Mouse (Mus musculus) intestine, embryonic 15.5 days (tissue): ENCODE data around the gene Kynu. TPM values are rescaled to one million over a fixed set of nuclear protein-coding genes. Genes with fewer than 3 reads are reported as not detected.

Experiments
- ATAC-seq: fragments of 200-750 bp; cut with Nextera tagmentation; 2 replicates; pipeline ENCODE4 v1.8.0; 2017; ENCODE audit warnings: moderate TSS enrichment, moderate library complexity
- H3K27ac ChIP-seq: fragments of 300-500 bp; sonication (generic); 2 replicates; pipeline ENCODE4 v1.5.1; 2015; ENCODE audit warnings: mild to moderate bottlenecking, inconsistent platforms
- H3K27me3 ChIP-seq: fragments of 300-500 bp; sonication (generic); replicated peaks from 2 replicates; pipeline ENCODE4 v1.6.1; 2015; ENCODE audit warnings: inconsistent platforms
- H3K36me3 ChIP-seq: fragments of 300-500 bp; sonication (generic); 2 replicates; pipeline ENCODE4 v1.6.1; 2015; ENCODE audit warnings: inconsistent platforms
- H3K4me1 ChIP-seq: fragments of 300-500 bp; sonication (generic); replicated peaks from 2 replicates; pipeline ENCODE4 v1.6.1; 2015; ENCODE audit warnings: inconsistent platforms
- H3K4me2 ChIP-seq: fragments of 300-500 bp; sonication (generic); replicated peaks from 2 replicates; pipeline ENCODE4 v1.6.1; 2015; ENCODE audit warnings: mild to moderate bottlenecking, inconsistent platforms
- H3K4me3 ChIP-seq: fragments of 300-500 bp; sonication (generic); replicated peaks from 2 replicates; pipeline ENCODE4 v1.5.1; 2015; ENCODE audit warnings: inconsistent platforms
- H3K9ac ChIP-seq: fragments of 300-500 bp; sonication (generic); 2 replicates; pipeline ENCODE4 v1.6.1; 2015; ENCODE audit warnings: inconsistent platforms
- H3K9me3 ChIP-seq: fragments of 300-500 bp; sonication (generic); 2 replicates; pipeline ENCODE4 v1.6.1; 2016; ENCODE audit warnings: inconsistent platforms
- WGBS: fragments of 180-500 bp; shearing (Covaris S2); methylation state at CpG from one replicate; pipeline ENCODE4 v1.1.7; 2015; 5-methylcytosine and 5-hydroxymethylcytosine counted together
- polyA plus RNA-seq: library from polyadenylated mRNA; unstranded; fragments of >200 nt; fragmentation: Nextera tagmentation; extraction: Ambion mirVana; gene quantifications from 2 replicates; pipeline ENCODE4 v1.2.1, GENCODE M21; 2015

The Kynu gene
- polyA plus RNA-seq, 1 experiment from 2014 or later, result 5.7 TPM

DNA sequence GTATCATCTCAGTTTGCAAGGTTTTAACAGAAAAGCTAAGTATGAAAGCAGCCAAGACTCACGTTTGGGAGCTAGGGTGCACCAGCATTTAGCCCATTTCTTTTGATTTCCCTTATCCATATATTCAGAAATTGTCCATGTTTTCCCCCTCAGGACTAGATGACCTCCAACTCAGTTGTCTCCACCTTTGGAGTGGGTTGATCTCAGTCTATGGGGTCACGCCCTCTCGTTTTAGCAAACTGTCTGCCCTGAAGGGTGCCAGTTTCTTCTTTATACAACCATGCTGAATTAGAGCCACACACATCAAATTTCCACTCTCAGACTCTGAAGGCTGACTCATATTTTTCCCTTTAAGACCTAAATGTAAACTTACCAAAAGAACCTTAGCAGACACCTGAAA is 119.0 kb downstream of the Kynu start:
- H3K4me2 ChIP-seq, result no peak overlapping the region
- ATAC-seq, result no peak
- WGBS, result 67% methylated on average over 3 of the region's 3 CpGs
- no peaks in the 10 kb centered on the region for H3K36me3 ChIP-seq
- no peaks in the 10 kb centered on the region for H3K27me3 ChIP-seq
- H3K4me1 ChIP-seq, result no peaks in the 10 kb centered on the region
- H3K9me3 ChIP-seq, result no peaks in the 10 kb centered on the region
- no peak overlapping the region for H3K9ac ChIP-seq
- no peak overlapping the region for H3K27ac ChIP-seq
- no peak overlapping the region for H3K4me3 ChIP-seq

DNA sequence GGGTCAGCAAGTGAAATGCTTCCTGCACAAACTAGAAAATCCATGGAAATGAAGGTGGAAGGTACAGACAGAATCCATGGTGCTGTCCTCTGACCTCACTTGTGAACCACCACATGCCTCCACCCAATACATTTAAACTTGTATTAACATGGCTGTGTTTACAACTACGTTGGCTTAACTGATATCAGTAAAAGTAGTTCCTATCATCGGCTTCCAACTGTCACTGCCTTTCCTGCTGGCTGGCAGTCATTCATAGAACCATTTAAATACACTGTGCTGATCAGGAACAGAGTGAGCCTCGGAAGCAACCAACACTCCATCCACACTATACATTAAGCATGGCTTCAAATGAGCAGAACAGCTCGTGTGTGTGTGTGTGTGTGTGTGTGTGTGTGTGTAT is 120.1 kb downstream of the Kynu start:
- H3K27ac ChIP-seq, result no peak overlapping the region

DNA sequence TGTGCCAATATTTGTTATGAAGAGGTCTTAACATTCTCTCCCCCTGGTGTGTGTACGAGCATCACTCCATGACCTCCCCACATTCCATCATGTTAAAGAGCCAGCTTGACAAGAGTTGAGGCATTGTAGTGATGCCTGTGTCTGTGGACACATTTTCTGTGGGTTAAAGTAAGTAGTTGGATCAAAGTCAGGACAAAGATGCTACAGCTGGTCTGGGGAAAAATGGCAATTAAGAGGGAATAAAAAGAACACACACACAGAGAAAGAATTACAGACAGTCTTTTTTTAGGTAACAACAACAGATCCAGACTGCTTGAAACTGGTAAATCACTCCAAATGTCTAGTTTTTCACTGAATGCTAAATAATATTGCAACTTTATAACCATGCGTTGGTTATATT is 135.3 kb downstream of the Kynu start:
- Histone ChIP-seq H3K9ac (no peak overlapping the region), H3K9me3 (no peaks in the 10 kb centered on the region), H3K4me1 (no peaks in the 10 kb centered on the region), H3K4me2 (no peak overlapping the region), H3K27me3 (no peaks in the 10 kb centered on the region), H3K27ac (no peak overlapping the region), H3K36me3 (no peaks in the 10 kb centered on the region), H3K4me3 (no peak overlapping the region)
- 81% methylated on average over 2 of the region's 2 CpGs for WGBS
- no peak for ATAC-seq

More for the DNA sequence above, 120.1 kb downstream of the Kynu start:
- Histone ChIP-seq H3K4me1 (no peaks in the 10 kb centered on the region), H3K4me3 (no peak overlapping the region), H3K27me3 (no peaks in the 10 kb centered on the region), H3K36me3 (no peaks in the 10 kb centered on the region), H3K9me3 (no peaks in the 10 kb centered on the region), H3K9ac (no peak overlapping the region), H3K4me2 (no peak overlapping the region)
- ATAC-seq, result no peak
- WGBS, result 72% methylated on average over 4 of the region's 4 CpGs

DNA sequence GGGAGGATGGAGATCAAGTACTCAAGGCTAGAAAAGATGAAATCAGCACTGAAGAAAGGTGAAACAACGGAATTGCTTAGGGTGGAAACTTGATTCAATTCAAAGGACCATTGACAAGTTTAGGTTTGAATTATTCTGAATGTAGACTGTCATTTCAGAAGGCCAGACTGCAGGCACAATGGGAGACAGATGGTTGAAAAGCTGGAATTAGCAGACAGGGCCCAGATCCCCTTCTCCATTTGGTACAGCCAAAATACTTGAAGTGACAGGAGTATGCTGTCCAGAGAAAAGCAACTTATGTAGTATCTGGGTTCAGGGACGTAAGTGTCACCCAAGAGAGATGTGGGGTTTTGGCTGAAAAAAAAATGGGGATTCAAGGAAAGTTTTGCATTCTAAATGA is 136.2 kb downstream of the Kynu start:
- 80% methylated on average over 2 of the region's 2 CpGs for WGBS
- no peak for ATAC-seq
- H3K4me1 ChIP-seq, result no peaks in the 10 kb centered on the region

DNA sequence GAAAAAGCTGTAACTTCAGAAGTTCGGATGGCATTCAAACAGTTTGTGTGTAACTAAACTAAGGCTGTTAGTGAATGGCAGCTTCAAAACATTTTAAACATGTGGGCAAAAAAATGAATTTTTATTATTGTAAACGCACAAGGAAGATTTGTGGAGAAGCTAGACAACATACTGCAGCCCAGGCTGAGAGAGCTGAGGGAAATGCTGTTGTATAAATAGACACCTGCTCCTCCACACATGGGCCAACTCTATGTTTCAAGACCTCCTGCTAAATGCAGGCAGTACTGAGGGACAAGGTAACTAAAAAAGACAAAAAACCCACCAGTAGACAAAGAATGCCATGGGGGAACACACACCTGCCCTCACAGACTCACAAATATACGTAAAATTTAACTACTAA is 140.5 kb downstream of the Kynu start:
- 84% methylated on average over 3 of the region's 3 CpGs for WGBS
- no peak overlapping the region for H3K4me2 ChIP-seq
- H3K9ac ChIP-seq, result no peak overlapping the region
- no peak for ATAC-seq
- no peaks in the 10 kb centered on the region for H3K27me3 ChIP-seq
- H3K9me3 ChIP-seq, result no peaks in the 10 kb centered on the region
- no peak overlapping the region for H3K4me3 ChIP-seq
- no peaks in the 10 kb centered on the region for H3K4me1 ChIP-seq
- no peaks in the 10 kb centered on the region for H3K36me3 ChIP-seq
- no peak overlapping the region for H3K27ac ChIP-seq

More for the DNA sequence above, 136.2 kb downstream of the Kynu start:
- Histone ChIP-seq H3K36me3 (no peaks in the 10 kb centered on the region), H3K9ac (no peak overlapping the region), H3K27ac (no peak overlapping the region), H3K27me3 (no peaks in the 10 kb centered on the region), H3K9me3 (no peaks in the 10 kb centered on the region), H3K4me2 (no peak overlapping the region), H3K4me3 (no peak overlapping the region)

DNA sequence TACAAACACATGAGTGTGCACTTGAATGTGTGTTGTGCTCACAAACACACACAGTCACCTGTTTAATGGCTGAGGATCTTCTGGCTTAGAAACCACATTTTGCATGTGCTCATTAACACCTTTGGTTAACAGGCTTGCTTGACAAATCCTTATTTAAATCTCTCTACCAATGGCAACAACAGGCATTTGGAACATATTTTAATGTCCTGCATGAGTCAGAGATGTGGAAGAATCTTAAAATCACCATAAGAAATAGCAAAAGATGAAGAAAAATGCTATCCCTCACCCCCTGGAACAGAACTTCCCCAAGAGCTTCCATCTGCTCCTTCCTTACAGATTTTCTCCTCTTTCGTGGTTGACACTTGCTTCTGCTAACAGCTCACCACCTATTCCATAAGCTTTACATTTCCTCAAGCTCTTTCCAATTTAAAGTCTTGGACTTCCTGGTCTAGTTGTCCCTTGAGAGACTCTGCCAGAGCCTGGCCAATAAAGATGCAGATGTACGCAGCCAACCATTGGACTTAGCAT is 157.5 kb downstream of the Kynu start:
- Histone ChIP-seq H3K27ac (no peak overlapping the region), H3K4me3 (no peak overlapping the region), H3K9ac (no peak overlapping the region), H3K4me2 (no peak overlapping the region), H3K9me3 (no peaks in the 10 kb centered on the region), H3K27me3 (no peaks in the 10 kb centered on the region), H3K36me3 (no peaks in the 10 kb centered on the region), H3K4me1 (no peaks in the 10 kb centered on the region)
- 85% methylated on average over 2 of the region's 2 CpGs for WGBS
- no peak for ATAC-seq

DNA sequence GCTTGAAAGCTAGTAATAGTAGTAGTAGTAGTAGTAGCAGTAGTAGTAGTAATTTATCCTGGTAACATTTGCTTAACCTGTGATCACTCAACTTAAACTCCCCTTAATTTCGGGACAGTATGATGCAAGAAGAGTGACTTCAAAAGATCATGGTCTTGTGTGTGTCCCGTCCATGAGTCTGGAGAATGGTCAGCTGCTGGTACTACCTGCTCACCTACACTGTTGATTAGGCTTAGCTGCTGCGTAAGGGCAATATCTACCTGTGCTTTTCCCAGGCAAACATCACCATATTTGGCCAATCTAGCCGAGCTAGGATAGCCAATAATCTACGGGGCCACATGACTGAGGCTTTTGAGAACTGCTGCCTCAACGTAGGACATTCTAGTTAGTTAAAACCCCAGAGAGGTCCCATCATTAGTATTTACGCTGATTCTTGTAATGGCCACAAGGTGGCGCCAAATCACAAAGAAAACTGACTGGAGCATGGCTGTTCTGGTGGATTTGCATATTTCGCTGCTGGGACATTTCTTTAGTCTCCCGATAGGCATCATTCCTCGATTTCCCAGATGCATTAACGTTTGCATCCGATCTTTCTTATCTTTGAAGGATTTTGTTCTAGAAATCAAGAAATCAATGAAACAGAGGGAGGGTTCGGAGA is 167.4 kb downstream of the Kynu start:
- 0 out of 2 replicates have a peak, but pooled peaks cover 3% of the 10 kb centered on the region for H3K4me1 ChIP-seq
- 18% methylated on average over 14 of the region's 14 CpGs for WGBS
- no peak overlapping the region for H3K27ac ChIP-seq
- H3K9ac ChIP-seq, result no peak overlapping the region
- H3K27me3 ChIP-seq, result no peaks in the 10 kb centered on the region
- peak; percentile 89 for ATAC-seq
- H3K9me3 ChIP-seq, result no peaks in the 10 kb centered on the region
- H3K4me2 ChIP-seq, result peak overlapping the region; percentile 42
- no peak overlapping the region for H3K4me3 ChIP-seq
- H3K36me3 ChIP-seq, result no peaks in the 10 kb centered on the region

DNA sequence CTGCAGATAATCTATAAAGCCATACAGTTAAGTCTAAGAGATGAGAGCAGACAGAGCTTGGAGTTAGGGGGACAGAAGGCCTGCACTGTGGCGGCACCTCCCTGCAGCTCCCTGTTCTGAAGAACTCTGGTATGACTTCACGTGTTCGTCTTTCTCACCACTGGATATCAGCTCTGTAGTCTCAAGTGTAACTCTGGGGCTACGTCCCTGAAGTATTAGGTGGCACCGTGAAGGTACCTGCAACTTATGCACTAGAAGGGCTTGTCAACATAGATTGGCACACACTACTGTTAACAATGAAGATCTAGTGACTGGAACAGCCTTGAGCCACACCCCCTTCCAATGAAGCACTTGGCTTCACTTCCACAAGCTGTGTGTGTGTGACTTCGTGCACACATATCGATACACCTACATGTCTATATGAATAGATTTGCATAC is 168.0 kb downstream of the Kynu start:
- peak; percentile 70 for ATAC-seq
- Histone ChIP-seq H3K4me1 (0 out of 2 replicates have a peak, but pooled peaks cover 3% of the 10 kb centered on the region), H3K4me3 (no peak overlapping the region), H3K27ac (no peak overlapping the region), H3K4me2 (peak overlapping the region; percentile 42), H3K27me3 (no peaks in the 10 kb centered on the region), H3K36me3 (no peaks in the 10 kb centered on the region), H3K9ac (no peak overlapping the region), H3K9me3 (no peaks in the 10 kb centered on the region)
- 60% methylated on average over 7 of the region's 7 CpGs for WGBS

DNA sequence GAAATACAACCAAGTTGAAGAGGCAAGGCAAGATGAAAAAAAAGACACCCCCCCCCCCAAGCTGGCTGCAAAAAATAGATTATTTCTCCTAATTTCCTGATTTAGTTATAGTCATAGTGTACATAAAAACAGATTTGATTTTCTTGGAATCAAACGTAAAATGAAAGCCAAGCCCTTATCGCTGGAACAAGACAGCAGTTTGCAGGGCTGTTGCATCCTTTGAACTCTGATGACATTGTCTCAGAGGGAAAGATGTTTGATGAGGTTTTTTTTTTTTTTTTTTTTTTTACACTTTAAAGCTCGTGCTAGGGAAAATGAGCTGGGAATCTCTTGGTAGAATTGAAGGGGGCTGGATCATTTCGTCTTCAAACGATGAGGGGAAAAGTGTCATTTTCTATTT is 172.1 kb downstream of the Kynu start:
- Histone ChIP-seq H3K4me3 (no peak overlapping the region), H3K9me3 (no peaks in the 10 kb centered on the region), H3K9ac (no peak overlapping the region), H3K4me2 (no peak overlapping the region), H3K27me3 (no peaks in the 10 kb centered on the region), H3K27ac (no peak overlapping the region), H3K4me1 (0 out of 2 replicates have a peak, but pooled peaks cover 3% of the 10 kb centered on the region), H3K36me3 (no peaks in the 10 kb centered on the region)
- no peak for ATAC-seq
- WGBS, result 69% methylated on average over 5 of the region's 5 CpGs

DNA sequence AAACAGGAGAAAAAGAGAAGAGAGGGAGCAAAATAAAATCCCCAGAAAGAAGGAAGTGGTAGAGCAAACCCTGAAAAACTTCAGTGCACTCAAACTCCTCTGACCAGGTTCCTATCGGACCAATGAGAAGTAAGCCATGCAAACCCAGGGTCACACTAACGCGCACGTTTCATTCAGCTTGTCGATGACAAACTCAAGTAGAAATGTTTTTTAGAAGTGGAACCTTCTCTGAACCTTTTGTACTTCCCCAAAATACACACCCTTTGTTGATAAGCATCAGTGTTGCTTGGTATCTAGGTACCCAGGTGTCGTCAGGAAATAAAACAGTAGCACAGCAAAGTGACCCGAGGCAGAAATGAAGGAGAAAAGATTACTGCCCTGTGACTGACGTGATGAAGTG is 172.6 kb downstream of the Kynu start:
- H3K27me3 ChIP-seq, result no peaks in the 10 kb centered on the region
- no peak overlapping the region for H3K9ac ChIP-seq
- 73% methylated on average over 8 of the region's 8 CpGs for WGBS
- H3K27ac ChIP-seq, result no peak overlapping the region
- no peak for ATAC-seq
- H3K9me3 ChIP-seq, result no peaks in the 10 kb centered on the region
- no peaks in the 10 kb centered on the region for H3K36me3 ChIP-seq
- H3K4me2 ChIP-seq, result no peak overlapping the region
- 0 out of 2 replicates have a peak, but pooled peaks cover 3% of the 10 kb centered on the region for H3K4me1 ChIP-seq
- H3K4me3 ChIP-seq, result no peak overlapping the region

DNA sequence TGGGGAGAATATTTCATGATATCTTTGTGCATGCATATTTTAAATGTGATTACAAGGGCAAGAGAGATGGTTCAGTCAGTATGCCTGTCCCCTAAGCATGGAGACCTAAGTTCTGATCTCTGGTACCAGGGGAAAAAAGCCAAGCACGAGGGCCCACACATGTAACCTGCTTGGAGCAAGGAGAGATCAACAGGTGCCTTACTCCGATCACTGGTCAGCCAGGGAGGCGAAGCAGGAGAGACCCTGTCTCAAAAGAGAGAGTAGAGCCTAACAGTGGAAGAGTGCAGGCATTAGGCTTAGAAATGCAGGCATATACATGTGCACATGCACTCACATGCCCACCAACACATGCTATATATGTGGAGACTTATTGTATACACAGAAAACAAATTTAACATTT is 173.7 kb downstream of the Kynu start:
- no peaks in the 10 kb centered on the region for H3K36me3 ChIP-seq
- H3K9me3 ChIP-seq, result no peaks in the 10 kb centered on the region
- H3K27ac ChIP-seq, result no peak overlapping the region
- H3K4me1 ChIP-seq, result no peaks in the 10 kb centered on the region
- no peaks in the 10 kb centered on the region for H3K27me3 ChIP-seq
- no peak overlapping the region for H3K4me2 ChIP-seq
- ATAC-seq, result no peak
- 95% methylated on average over 3 of the region's 3 CpGs for WGBS
- no peak overlapping the region for H3K9ac ChIP-seq
- no peak overlapping the region for H3K4me3 ChIP-seq
